Mouse (Mus musculus) splenic B cell, adult 2 months (primary cell): ENCODE measurements around the gene Ifna11.
"Not testable (repeated sequence)": the region's sequence is repeated elsewhere in the genome, so short reads cannot be mapped to it uniquely, and the experiment has no call there.

Source experiments
- DNase-seq: peaks from one replicate; pipeline ENCODE4 v3.0.0-alpha.2; 2011; ENCODE audit warnings: low read depth, low spot score
- H3K27me3 ChIP-seq: 2 replicates; pipeline ENCODE4 v1.6.1; 2012; ENCODE audit warnings: mild to moderate bottlenecking, low read length, moderate library complexity, mixed read lengths; ENCODE audit not compliant: control insufficient read depth, poor library complexity, insufficient read depth, severe bottlenecking
- H3K36me3 ChIP-seq: 2 replicates; pipeline ENCODE4 v1.6.1; 2012; ENCODE audit warnings: mild to moderate bottlenecking, low read length, moderate library complexity, mixed read lengths; ENCODE audit not compliant: control insufficient read depth, poor library complexity, insufficient read depth, severe bottlenecking

Ifna11 gene

GRCm38 (mm10) chr4:88819659-88820058 is at the start of gene Ifna11:
Gene Ifna11, plus strand, starts transcription at chr4:88819959.
- Histone ChIP-seq H3K36me3 (no peaks in the 10 kb centered on the region), H3K27me3 (no peaks in the 10 kb centered on the region)
- DNase-seq: no peak

- not testable (repeated sequence) for H3K36me3 ChIP-seq, H3K27me3 ChIP-seq, DNase-seq
Observed at GRCm38 (mm10) chr4:88773534-88773933, 46.2 kb upstream of the Ifna11 start, which contains the start of gene Gm13290. Gene Gm13290, plus strand, starts transcription at chr4:88773834.

- DNase-seq, H3K27me3 ChIP-seq, H3K36me3 ChIP-seq: not testable (repeated sequence)
Observed at GRCm38 (mm10) chr4:88776622-88777021, 43.1 kb upstream of the Ifna11 start, which contains the start of gene Gm13289. Gene Gm13289, plus strand, starts transcription at chr4:88776922.

- not testable (repeated sequence) for H3K27me3 ChIP-seq, H3K36me3 ChIP-seq, DNase-seq
Observed at GRCm38 (mm10) chr4:88779550-88779949, 40.2 kb upstream of the Ifna11 start, which contains the start of gene Gm13272. Gene Gm13272, plus strand, starts transcription at chr4:88779850.

GRCm38 (mm10) chr4:88780320-88780719 is 39.4 kb upstream of the Ifna11 start:
- DNase-seq, H3K36me3 ChIP-seq, H3K27me3 ChIP-seq: not testable (repeated sequence)

- H3K36me3 ChIP-seq, DNase-seq, H3K27me3 ChIP-seq: not testable (repeated sequence)
Observed at GRCm38 (mm10) chr4:88781831-88782230, 37.9 kb upstream of the Ifna11 start, which contains the start of gene Ifnz. Gene Ifnz, plus strand, starts transcription at chr4:88782131.

- not testable (repeated sequence) for H3K27me3 ChIP-seq, DNase-seq, H3K36me3 ChIP-seq
Observed at GRCm38 (mm10) chr4:88782335-88782734, 37.4 kb upstream of the Ifna11 start.

- not testable (repeated sequence) for DNase-seq, H3K27me3 ChIP-seq, H3K36me3 ChIP-seq
Observed at GRCm38 (mm10) chr4:88785409-88785808, 34.4 kb upstream of the Ifna11 start, which contains the start of gene Gm13276. Gene Gm13276, plus strand, starts transcription at chr4:88785709.

- not testable (repeated sequence) for H3K27me3 ChIP-seq, H3K36me3 ChIP-seq, DNase-seq
Observed at GRCm38 (mm10) chr4:88788402-88788801, 31.4 kb upstream of the Ifna11 start, which contains the start of gene Gm13277. Gene Gm13277, plus strand, starts transcription at chr4:88788632.

GRCm38 (mm10) chr4:88791250-88791649 is 28.5 kb upstream of the Ifna11 start, which contains the start of gene Gm13278:
Gene Gm13278, plus strand, starts transcription at chr4:88791550.
- DNase-seq: not testable (repeated sequence)

GRCm38 (mm10) chr4:88793936-88794675 is 25.7 kb upstream of the Ifna11 start, which contains the start of gene Gm13275:
Gene Gm13275, plus strand, starts transcription at chr4:88794487.
- DNase-seq: not testable (repeated sequence)

More at GRCm38 (mm10) chr4:88791250-88791649, 28.5 kb upstream of the Ifna11 start, which contains the start of gene Gm13278:
- H3K27me3 ChIP-seq, H3K36me3 ChIP-seq: not testable (repeated sequence)

GRCm38 (mm10) chr4:88797097-88797496 is 22.7 kb upstream of the Ifna11 start, which contains the start of gene Gm13279:
Gene Gm13279, plus strand, starts transcription at chr4:88797397.
- not testable (repeated sequence) for DNase-seq, H3K36me3 ChIP-seq, H3K27me3 ChIP-seq

More at GRCm38 (mm10) chr4:88793936-88794675, 25.7 kb upstream of the Ifna11 start, which contains the start of gene Gm13275:
- not testable (repeated sequence) for H3K36me3 ChIP-seq, H3K27me3 ChIP-seq

GRCm38 (mm10) chr4:88799365-88799764 is 20.4 kb upstream of the Ifna11 start, which contains the start of gene Gm13285:
Gene Gm13285, plus strand, starts transcription at chr4:88799665.
- DNase-seq, H3K36me3 ChIP-seq, H3K27me3 ChIP-seq: not testable (repeated sequence)

- H3K27me3 ChIP-seq, DNase-seq, H3K36me3 ChIP-seq: not testable (repeated sequence)
Observed at GRCm38 (mm10) chr4:88802954-88803353, 16.8 kb upstream of the Ifna11 start, which contains the start of gene Gm13287. Gene Gm13287, plus strand, starts transcription at chr4:88803254.

- not testable (repeated sequence) for H3K36me3 ChIP-seq, DNase-seq, H3K27me3 ChIP-seq
Observed at GRCm38 (mm10) chr4:88805231-88805630, 14.5 kb upstream of the Ifna11 start, which contains the start of gene Gm13288. Gene Gm13288, plus strand, starts transcription at chr4:88805531.
